Mouse (Mus musculus) CH12.LX (cell line): Measurements from ENCODE around the gene Klhl5.

Experiments
- CTCF ChIP-seq, 2 experiments: IDR thresholded peaks in 1 of 2; conservative IDR thresholded peaks in 1 of 2; 2 replicates each; pipeline ENCODE4 v1.5.1; 2011 to 2012; ENCODE audit warnings: low read depth in 2 of 2, low read length in 2 of 2, improper control_type of control experiment in 1 of 2, inconsistent platforms in 1 of 2, mild to moderate bottlenecking in 1 of 2, moderate library complexity in 1 of 2
- EP300 ChIP-seq: IDR thresholded peaks from 2 replicates; pipeline ENCODE4 v1.6.1; 2011; ENCODE audit warnings: low read length, improper control_type of control experiment
- ETS1 ChIP-seq: conservative IDR thresholded peaks from 2 replicates; pipeline ENCODE4 v1.6.1; 2012; ENCODE audit warnings: low read depth, mild to moderate bottlenecking, inconsistent platforms, low read length, improper control_type of control experiment, moderate library complexity
- POLR2A ChIP-seq: IDR thresholded peaks from 2 replicates; pipeline ENCODE4 v1.6.1; 2011; ENCODE audit warnings: low read depth, mild to moderate bottlenecking, improper control_type of control experiment, low read length
- TBP ChIP-seq: conservative IDR thresholded peaks from 2 replicates; pipeline ENCODE4 v1.6.1; 2011; ENCODE audit warnings: low read depth, low read length, improper control_type of control experiment
- UBTF ChIP-seq: IDR thresholded peaks from 2 replicates; pipeline ENCODE4 v1.6.1; 2012; ENCODE audit warnings: low read depth, mild to moderate bottlenecking, inconsistent platforms, low read length, improper control_type of control experiment, moderate library complexity
- ZMIZ1 ChIP-seq: IDR thresholded peaks from 2 replicates; pipeline ENCODE4 v1.6.1; 2012; ENCODE audit warnings: low read depth, mild to moderate bottlenecking, inconsistent platforms, low read length, improper control_type of control experiment

- TF ChIP-seq CTCF (conservative IDR thresholded peaks at IDR 0.05 in 1 of 2, IDR thresholded peaks at IDR 0.05 in 1 of 2; ENCODE audit: low read depth in 2 of 2, low read length in 2 of 2) (no peak), EP300 (no peak), TBP (no peak), UBTF (no peak), POLR2A (no peak), ETS1 (no peak), ZMIZ1 (no peak)
Observed at GRCm38 (mm10) chr5:65177026-65177514, 69.7 kb downstream of the Klhl5 start.
